Mouse (Mus musculus) adrenal gland, adult 18-20 months (tissue): Measurements from ENCODE around the gene Akr1c19. TPM values are rescaled to one million over a fixed set of nuclear protein-coding genes. Genes with fewer than 3 reads are reported as not detected.
"Not testable (repeated sequence)": the region's sequence is repeated elsewhere in the genome, so short reads cannot be mapped to it uniquely, and the experiment has no call there.

Experiments used
- DNase-seq, 2 experiments: peaks; one replicate each; pipeline ENCODE4 v3.0.0; 2021 to 2022; ENCODE audit warnings: low spot score in 2 of 2
- total RNA-seq, 2 experiments: library from RNA; stranded (reverse); gene quantifications; 1 replicate in 1 of 2; 2 replicates in 1 of 2; pipeline ENCODE4 v1.2.3; 2021

Gene Akr1c19
- total RNA-seq, 2 experiments from 2014 or later: 0.23 to 0.77 TPM

- DNase-seq: not testable (repeated sequence)
These were observed 37.0 kb downstream of the Akr1c19 start for GRCm38 (mm10) chr13:4265455-4265854.

GRCm38 (mm10) chr13:4270860-4271259, 42.4 kb downstream of the Akr1c19 start:
- DNase-seq: no peak

DNA sequence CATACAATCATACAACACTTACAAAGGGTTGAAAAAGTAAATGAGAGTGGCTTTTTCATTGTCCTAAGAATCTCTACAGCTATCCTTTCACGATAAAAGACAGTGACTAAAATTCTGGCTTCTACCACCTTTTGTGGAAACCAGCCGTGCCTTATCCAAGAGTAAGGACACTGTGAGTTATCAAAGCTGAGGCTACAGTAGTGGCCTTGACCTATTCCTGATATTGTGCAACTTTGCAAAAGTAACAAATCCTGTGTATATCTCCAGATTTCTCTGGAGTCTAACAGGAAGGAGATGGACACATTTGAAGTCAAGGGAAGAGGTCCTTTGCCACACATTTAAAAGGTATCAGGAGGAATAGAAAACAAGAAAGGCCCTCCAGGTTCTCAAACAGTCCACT, 49.0 kb downstream of the Akr1c19 start:
- no peak for DNase-seq

DNA sequence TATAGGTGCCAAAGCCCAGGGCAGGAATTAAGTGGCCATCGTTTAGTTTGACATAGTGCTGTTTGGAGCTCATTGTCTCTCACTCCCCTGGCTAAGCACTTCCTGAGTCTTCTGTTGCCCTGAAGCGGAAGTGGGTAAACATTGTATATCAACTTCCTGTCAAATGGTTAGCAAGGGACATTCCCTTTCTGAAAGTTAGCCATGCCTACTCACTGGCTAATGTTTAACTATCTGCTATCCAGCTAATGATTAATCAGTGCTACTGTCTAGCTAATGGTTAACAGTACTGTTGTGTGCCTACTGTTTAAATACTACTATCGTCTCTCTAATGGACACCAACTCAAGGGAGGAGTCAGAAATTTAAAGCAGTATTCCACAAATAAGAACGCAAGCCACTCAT, 50.8 kb downstream of the Akr1c19 start, which contains the start of gene Akr1c12:
Akr1c12 (minus strand) TSS at position 150 of the 400 bp plus-strand sequence.
- DNase-seq: no peak

GRCm38 (mm10) chr13:4281471-4282412, 53.2 kb downstream of the Akr1c19 start:
- peak in 1 of 2 experiments; percentile 30 for DNase-seq

DNA sequence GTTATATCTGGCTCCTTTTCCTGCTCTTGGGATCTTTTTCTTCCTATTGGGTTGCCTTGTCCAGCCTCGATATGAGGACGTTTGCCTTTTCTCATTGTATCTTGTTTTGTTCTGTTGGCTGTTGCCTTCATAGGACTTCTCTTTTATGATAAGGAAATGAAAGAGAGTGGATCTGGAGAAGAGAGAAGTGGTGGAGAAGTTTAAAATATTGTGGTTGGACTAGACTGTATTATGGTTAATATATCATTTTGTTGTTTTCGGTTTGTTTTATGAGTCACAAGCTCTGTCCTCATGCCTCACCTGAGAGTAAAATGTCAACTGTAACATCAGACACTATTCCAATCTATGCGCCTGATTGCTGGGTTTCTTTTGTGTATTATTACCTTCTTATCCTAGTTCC, 68.5 kb downstream of the Akr1c19 start:
- DNase-seq: no peak

Other genes starting within 250 kb of the Akr1c19 start
- 1 to 10 TPM; 1.9 to 2.4 TPM for gene Akr1c14, start 179.7 kb upstream of the Akr1c19 start, total RNA-seq
- 1,000 to 10,000 TPM in 1 of 2 experiments, under 1 TPM in 1; 0.74 to 3,425 TPM for gene Akr1c18, start 78.0 kb upstream of the Akr1c19 start, total RNA-seq
- gene Akr1c13, start 37.5 kb upstream of the Akr1c19 start, total RNA-seq: 10 to 100 TPM in 1 of 2 experiments, 1 to 10 TPM in 1; 8.7 to 18.3 TPM
- gene Akr1c12, start 50.7 kb downstream of the Akr1c19 start, total RNA-seq: not detected
- not detected for gene Akr1c6, start 205.6 kb downstream of the Akr1c19 start, total RNA-seq